Mouse (Mus musculus) spleen, adult 2 months (tissue): ENCODE measurements around the gene Il17c. TPM values are rescaled to one million over a fixed set of nuclear protein-coding genes. Genes with fewer than 3 reads are reported as not detected.

Experiments
- DNase-seq, 2 experiments: peaks; one replicate each; pipeline versions ENCODE4 v3.0.0 to v3.0.0-alpha.2; 2012 to 2021; ENCODE audit warnings: low spot score in 2 of 2, low read depth in 1 of 2
- H3K27ac ChIP-seq: fragments of 200-500 bp; 2 replicates; pipeline ENCODE4 v1.5.1; 2012; ENCODE audit warnings: low read length, inconsistent platforms; ENCODE audit not compliant: insufficient read depth
- H3K27me3 ChIP-seq: fragments of 200-500 bp; 2 replicates; pipeline ENCODE4 v1.6.1; 2012; ENCODE audit warnings: mild to moderate bottlenecking, moderate library complexity, low read length, inconsistent platforms; ENCODE audit not compliant: control insufficient read depth, insufficient read depth
- H3K36me3 ChIP-seq: fragments of 200-500 bp; 2 replicates; pipeline ENCODE4 v1.6.1; 2012; ENCODE audit warnings: mild to moderate bottlenecking, low read length, inconsistent platforms; ENCODE audit not compliant: control insufficient read depth, insufficient read depth
- H3K4me1 ChIP-seq: fragments of 200-500 bp; 2 replicates; pipeline ENCODE4 v1.6.1; 2011; ENCODE audit warnings: inconsistent platforms; ENCODE audit not compliant: control insufficient read depth, insufficient read depth, insufficient read length
- H3K4me3 ChIP-seq: fragments of 200-500 bp; 2 replicates; pipeline ENCODE4 v1.5.1; 2011; ENCODE audit warnings: mild to moderate bottlenecking, inconsistent platforms; ENCODE audit not compliant: insufficient read depth, insufficient read length; ENCODE audit errors: extremely low read depth
- CTCF ChIP-seq: fragments of 200-500 bp; IDR thresholded peaks from 2 replicates; pipeline ENCODE4 v1.5.1; 2011; ENCODE audit warnings: mild to moderate bottlenecking, inconsistent platforms; ENCODE audit not compliant: insufficient read depth, insufficient read length, insufficient replicate concordance; ENCODE audit errors: extremely low read depth
- POLR2A ChIP-seq: fragments of 200-500 bp; IDR thresholded peaks from 2 replicates; pipeline ENCODE4 v1.6.1; 2011; ENCODE audit warnings: low read depth, low read length, inconsistent platforms
- WGBS: fragments of 180-500 bp; shearing (Covaris S2); methylation state at CpG from one replicate; pipeline ENCODE4 v1.1.7; 2018; 5-methylcytosine and 5-hydroxymethylcytosine counted together
- polyA plus RNA-seq: library from polyadenylated mRNA; depleted of rRNA; stranded (reverse); fragments of >200 nt; gene quantifications from 2 replicates; pipeline ENCODE4 v1.2.3, GENCODE M21; 2012

The Il17c gene
- polyA plus RNA-seq, 1 experiment: 0.28 TPM

DNA sequence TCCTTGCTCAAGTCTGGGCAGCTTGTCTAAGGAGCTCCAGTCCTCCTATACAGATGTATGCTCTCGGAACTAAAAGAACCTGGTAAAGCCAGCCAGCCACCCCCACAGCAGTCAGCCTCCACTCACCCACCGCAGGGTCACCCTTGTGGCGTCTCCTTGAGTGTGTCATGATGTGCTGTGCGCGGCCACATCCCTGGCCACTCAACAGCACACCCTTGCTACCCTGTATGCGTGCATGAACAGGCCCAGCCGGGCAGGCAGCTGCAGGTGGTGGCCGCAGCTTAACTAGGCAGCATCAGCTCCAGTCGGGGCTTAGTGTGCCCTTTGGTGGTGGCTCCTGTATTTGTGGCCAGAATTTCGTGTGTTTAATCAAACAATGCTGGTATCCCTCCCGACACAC is 35.4 kb downstream of the Il17c start:
- peaks cover 15% of the 10 kb centered on the region for H3K4me1 ChIP-seq
- WGBS: 82% methylated on average over 11 of the region's 11 CpGs

DNA sequence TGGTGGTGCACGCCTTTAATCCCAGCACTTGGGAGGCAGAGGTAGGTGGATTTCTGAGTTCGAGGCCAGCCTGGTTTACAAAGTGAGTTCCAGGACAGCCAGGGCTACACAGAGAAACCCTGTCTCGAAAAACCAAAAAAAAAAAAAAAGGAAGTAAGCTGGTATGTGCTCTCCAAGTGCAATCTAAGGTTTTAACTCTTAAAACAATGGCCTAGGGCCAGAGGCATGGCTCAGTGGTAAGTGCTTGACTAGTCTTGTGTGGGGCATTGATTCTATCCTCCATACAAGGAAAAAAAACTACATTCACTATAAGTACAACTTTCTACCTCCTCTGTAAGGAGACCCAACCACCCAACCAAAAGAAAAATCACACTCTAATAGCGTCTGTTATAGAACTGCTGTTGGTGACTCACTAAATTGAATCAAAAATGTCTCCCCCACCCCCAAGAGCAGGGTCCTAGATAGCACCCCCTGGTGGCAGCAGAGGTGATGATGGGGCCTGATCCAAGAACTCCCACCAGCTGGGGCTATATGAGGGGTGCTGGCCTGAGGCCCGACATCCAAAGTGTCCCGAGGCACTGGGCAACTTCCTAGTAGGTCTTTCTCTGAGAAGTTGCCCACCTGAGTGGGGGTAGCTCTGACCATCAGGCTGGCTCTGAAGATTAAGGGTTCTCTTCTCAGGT is 37.5 kb downstream of the Il17c start:
- peaks cover 23% of the 10 kb centered on the region for H3K4me1 ChIP-seq
- H3K27me3 ChIP-seq: no peaks in the 10 kb centered on the region
- no peaks in the 10 kb centered on the region for H3K36me3 ChIP-seq
- 0 out of 2 replicates have a peak, but pooled peaks have one; percentile 22 for TF ChIP-seq CTCF
- TF ChIP-seq POLR2A: no peak
- H3K27ac ChIP-seq: no peak overlapping the region
- peak in 1 of 2 experiments; percentile 43 for DNase-seq
- WGBS: 49% methylated on average over 6 of the region's 6 CpGs
- no peak overlapping the region for H3K4me3 ChIP-seq

More for the DNA sequence above, 35.4 kb downstream of the Il17c start:
- Histone ChIP-seq H3K27ac (no peak overlapping the region), H3K27me3 (no peaks in the 10 kb centered on the region), H3K36me3 (no peaks in the 10 kb centered on the region), H3K4me3 (no peak overlapping the region)
- no peak for TF ChIP-seq POLR2A
- no peak for TF ChIP-seq CTCF
- DNase-seq: no peak

DNA sequence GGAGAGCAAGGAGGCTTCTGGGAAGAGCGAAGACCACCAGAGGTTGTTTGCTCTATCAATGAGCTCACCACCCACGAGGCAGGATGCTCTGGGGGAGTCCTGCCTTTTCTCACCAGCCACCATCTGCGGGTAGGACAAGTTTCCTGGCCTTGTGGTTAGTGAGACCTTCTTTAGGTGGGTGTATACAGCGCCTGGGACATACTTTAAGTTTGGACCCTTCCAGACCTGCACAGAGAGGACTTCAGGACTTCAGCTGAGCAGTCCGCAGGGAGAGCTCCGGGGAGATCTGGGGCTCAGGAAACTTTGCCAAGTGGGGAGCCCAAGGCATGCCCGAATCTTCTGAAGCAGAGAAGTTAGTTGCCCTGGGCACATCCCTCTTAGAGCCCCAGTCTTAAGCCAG is 38.2 kb downstream of the Il17c start:
- no peak for TF ChIP-seq CTCF
- no peak for TF ChIP-seq POLR2A
- H3K36me3 ChIP-seq: no peaks in the 10 kb centered on the region
- DNase-seq: no peak
- H3K4me3 ChIP-seq: peak overlapping the region; percentile 50; the same call in 1 of the 2 replicates
- H3K27me3 ChIP-seq: no peaks in the 10 kb centered on the region
- WGBS: 20% methylated on average over 7 of the region's 7 CpGs
- H3K27ac ChIP-seq: no peak overlapping the region
- H3K4me1 ChIP-seq: peaks cover 23% of the 10 kb centered on the region

DNA sequence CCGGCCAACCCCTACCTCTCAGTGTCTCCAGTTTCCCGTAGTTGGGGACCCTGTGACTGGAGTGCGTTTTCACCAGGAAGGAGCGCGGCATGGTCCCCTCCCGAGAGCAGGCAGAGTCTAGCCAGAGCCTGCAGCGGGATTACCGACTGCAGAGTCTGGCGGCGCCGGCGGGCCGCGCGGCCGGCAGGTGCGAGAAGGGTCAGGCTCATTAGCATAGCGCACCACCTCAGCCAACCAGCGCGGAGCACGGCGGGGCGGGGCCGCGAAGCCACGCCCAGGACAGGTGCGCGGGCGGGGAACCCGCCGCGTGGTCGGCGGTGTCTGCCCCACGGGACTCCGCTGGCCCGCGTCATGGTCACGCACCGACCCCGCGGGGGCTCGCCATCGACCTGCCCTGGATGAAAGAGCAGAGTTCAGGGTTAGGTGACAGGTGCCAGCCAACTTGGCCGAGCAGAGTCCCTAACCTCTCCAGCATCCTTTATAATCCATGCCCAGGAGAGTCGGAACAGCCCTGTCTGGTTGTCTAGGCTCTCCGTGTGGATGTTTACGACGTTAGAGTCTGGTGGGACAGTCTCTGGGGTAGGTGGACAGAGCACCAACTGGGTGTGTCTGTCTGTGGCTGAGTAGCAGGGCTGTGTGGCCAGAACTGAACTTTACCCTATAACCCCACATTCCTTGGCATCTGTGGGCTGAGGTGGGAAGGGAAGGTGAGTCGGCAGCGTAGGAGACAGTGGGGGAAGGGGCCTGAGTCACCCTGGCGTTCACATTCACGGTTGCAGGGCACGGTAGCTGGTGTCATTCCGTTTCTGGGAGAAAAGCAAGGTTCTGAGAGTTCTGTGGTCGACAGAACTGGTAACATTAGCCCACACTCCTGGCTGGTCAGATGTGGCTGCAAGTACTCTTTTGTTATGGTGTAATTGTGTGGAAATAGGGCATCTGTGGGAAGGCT is 39.0 kb downstream of the Il17c start, which contains the start of gene Snai3:
Gene Snai3 (minus strand): TSS at position 210 of the 949 bp plus-strand sequence.
- WGBS: 7% methylated on average over 56 of the region's 56 CpGs
- no peak within 1 kb of the TSS for H3K27ac ChIP-seq
- DNase-seq: peak in 1 of 2 experiments; percentile 62
- no peaks in the 10 kb centered on the region for H3K27me3 ChIP-seq
- TF ChIP-seq POLR2A (no peak), CTCF (no peak)
- peaks cover 23% of the 10 kb centered on the region for H3K4me1 ChIP-seq
- H3K4me3 ChIP-seq: peak within 1 kb of the TSS; percentile 50; the same call in 1 of the 2 replicates
- H3K36me3 ChIP-seq: peaks cover 2% of the 10 kb centered on the region; the same call in 1 of the 2 replicates

DNA sequence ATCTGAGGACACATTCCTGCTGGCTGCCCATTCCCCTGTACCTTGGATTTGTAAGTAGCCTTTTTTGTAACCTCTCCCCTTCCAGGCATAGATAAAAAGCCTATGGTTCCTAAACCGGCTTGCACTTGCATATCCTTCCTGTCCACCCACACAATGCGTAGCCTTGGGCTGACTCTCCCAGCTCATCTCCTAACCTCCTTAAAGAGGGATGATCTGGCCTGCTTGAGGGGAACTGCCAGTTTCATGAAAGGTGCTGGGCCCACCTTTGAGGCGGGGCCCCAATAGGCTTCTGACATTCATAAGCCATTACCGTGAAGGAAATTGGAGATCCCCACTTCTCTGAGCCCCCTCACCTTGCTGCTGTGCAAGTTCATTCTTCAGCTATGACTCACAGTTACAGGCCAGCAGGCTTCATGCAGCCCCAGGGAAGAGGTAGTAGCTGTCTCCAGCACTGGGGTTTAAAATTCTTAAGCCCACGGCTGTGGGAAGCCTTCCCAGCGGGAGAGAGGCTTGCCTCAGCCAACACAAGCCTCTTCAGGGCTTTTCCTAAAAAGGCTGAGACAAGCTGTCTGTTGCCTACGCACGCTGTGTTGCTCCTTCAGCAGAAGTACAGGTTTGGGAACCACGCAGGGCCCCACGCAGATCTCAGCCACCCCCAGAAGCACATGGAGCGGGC is 39.8 kb downstream of the Il17c start:
- TF ChIP-seq CTCF (no peak), POLR2A (no peak)
- DNase-seq: no peak
- 65% methylated on average over 11 of the region's 11 CpGs for WGBS
- Histone ChIP-seq H3K4me1 (peaks cover 23% of the 10 kb centered on the region), H3K27me3 (no peaks in the 10 kb centered on the region), H3K36me3 (peaks cover 8% of the 10 kb centered on the region), H3K27ac (no peak overlapping the region), H3K4me3 (no peak overlapping the region)

DNA sequence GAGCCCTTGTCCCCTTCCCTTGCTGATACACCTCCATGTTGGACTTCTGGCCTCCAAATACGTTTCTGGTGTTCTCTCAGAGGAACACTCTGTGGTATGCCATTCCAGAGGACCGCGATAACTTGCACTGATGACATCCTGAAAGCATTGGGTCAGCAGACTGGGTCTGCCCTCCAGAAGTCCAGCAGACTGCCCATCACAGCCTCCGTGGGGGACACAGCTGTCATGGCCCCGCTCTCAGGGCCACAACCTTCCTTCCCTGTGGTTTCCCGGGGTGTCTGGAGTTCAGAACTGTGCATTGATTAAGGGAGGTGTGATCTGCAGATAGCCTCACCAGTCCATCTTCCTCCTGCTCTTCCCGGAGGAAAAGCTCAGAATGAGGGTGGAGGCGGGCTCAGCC is 40.7 kb downstream of the Il17c start:
- Histone ChIP-seq H3K27ac (no peak overlapping the region), H3K4me3 (no peak overlapping the region), H3K36me3 (peaks cover 15% of the 10 kb centered on the region), H3K27me3 (no peaks in the 10 kb centered on the region), H3K4me1 (peaks cover 23% of the 10 kb centered on the region)
- TF ChIP-seq POLR2A (no peak), CTCF (no peak)
- no peak for DNase-seq
- 87% methylated on average over 8 of the region's 8 CpGs for WGBS
